8 mouse cellular contexts compared by ENCODE assay signal in genomic region chr1:74331046-74331681, GRCm38 (mm10). TPM values are rescaled to one million over a fixed set of nuclear protein-coding genes. Genes with fewer than 3 reads are reported as not detected.
DNase-seq lines count a peak whose midpoint lies in the region; ATAC-seq lines count a peak whose summit lies in the region.

No protein-coding gene starts in this region.

- 76% methylated on average over 4 of the region's 4 CpGs for WGBS in hindbrain, embryonic 12.5 days
- WGBS in hindbrain, embryonic 14.5 days, result 81% methylated on average over 4 of the region's 4 CpGs
- WGBS in embryonic facial prominence, embryonic 13.5 days, result 65% methylated on average over 4 of the region's 4 CpGs
- WGBS in hindbrain, embryonic 13.5 days, result 87% methylated on average over 4 of the region's 4 CpGs
- WGBS in midbrain, embryonic 11.5 days, result 81% methylated on average over 4 of the region's 4 CpGs

- ATAC-seq in hindbrain, embryonic 12.5 days (ENCODE audit: low FRiP score), result no peak
- no peak for ATAC-seq in hindbrain, embryonic 14.5 days (ENCODE audit: low FRiP score)
- ATAC-seq in embryonic facial prominence, embryonic 13.5 days (ENCODE audit: insufficient number of reproducible peaks, insufficient read depth, low FRiP score, low TSS enrichment, low read depth), result no peak
- ATAC-seq in hindbrain, embryonic 13.5 days (ENCODE audit: low FRiP score), result no peak
- no peak for ATAC-seq in midbrain, embryonic 11.5 days (ENCODE audit: low FRiP score)

- H3K36me3 ChIP-seq in hindbrain, embryonic 12.5 days, result no peaks in the 10 kb centered on the region; the same call in 1 of the 2 replicates
- peaks cover 7% of the 10 kb centered on the region; the same call in 1 of the 2 replicates for H3K36me3 ChIP-seq in hindbrain, embryonic 14.5 days (replicated peaks; ENCODE audit: control insufficient read depth, insufficient read depth)
- H3K36me3 ChIP-seq in embryonic facial prominence, embryonic 13.5 days, result no peaks in the 10 kb centered on the region
- peaks cover 10% of the 10 kb centered on the region for H3K36me3 ChIP-seq in hindbrain, embryonic 13.5 days
- H3K36me3 ChIP-seq in midbrain, embryonic 11.5 days (ENCODE audit: control insufficient read depth, insufficient read depth, low read length), result no peaks in the 10 kb centered on the region

- no peak overlapping the region for H3K4me2 ChIP-seq in hindbrain, embryonic 12.5 days (replicated peaks)
- no peak overlapping the region for H3K4me2 ChIP-seq in hindbrain, embryonic 14.5 days (replicated peaks)
- no peak overlapping the region for H3K4me2 ChIP-seq in embryonic facial prominence, embryonic 13.5 days
- no peak overlapping the region for H3K4me2 ChIP-seq in hindbrain, embryonic 13.5 days
- no peak overlapping the region for H3K4me2 ChIP-seq in midbrain, embryonic 11.5 days

- H3K27me3 ChIP-seq in hindbrain, embryonic 12.5 days, result no peaks in the 10 kb centered on the region
- H3K27me3 ChIP-seq in hindbrain, embryonic 14.5 days (ENCODE audit: control insufficient read depth, insufficient read depth, low read length), result no peaks in the 10 kb centered on the region
- H3K27me3 ChIP-seq in embryonic facial prominence, embryonic 13.5 days, result no peaks in the 10 kb centered on the region
- no peaks in the 10 kb centered on the region for H3K27me3 ChIP-seq in hindbrain, embryonic 13.5 days
- H3K27me3 ChIP-seq in midbrain, embryonic 11.5 days (ENCODE audit: control insufficient read depth, insufficient read depth, low read length), result no peaks in the 10 kb centered on the region

- H3K9me3 ChIP-seq in hindbrain, embryonic 12.5 days (replicated peaks), result no peaks in the 10 kb centered on the region
- H3K9me3 ChIP-seq in hindbrain, embryonic 14.5 days (ENCODE audit: control insufficient read depth, low read length), result no peaks in the 10 kb centered on the region
- no peaks in the 10 kb centered on the region for H3K9me3 ChIP-seq in embryonic facial prominence, embryonic 13.5 days
- no peaks in the 10 kb centered on the region for H3K9me3 ChIP-seq in hindbrain, embryonic 13.5 days
- H3K9me3 ChIP-seq in midbrain, embryonic 11.5 days (ENCODE audit: control insufficient read depth, low read length), result no peaks in the 10 kb centered on the region

- DNase-seq in hindbrain, embryonic 14.5 days (ENCODE audit: low spot score), result no peak
- DNase-seq in midbrain, embryonic 11.5 days (ENCODE audit: low spot score, missing footprints), result peak; percentile 77
- no peak for DNase-seq in spleen, postnatal 10 days (ENCODE audit: low spot score in 2 of 2)
- no peak for DNase-seq in yolk sac, embryonic 10.5 days (ENCODE audit: low spot score)
- no peak for DNase-seq in layer of hippocampus, adult 9-10 months (ENCODE audit: low spot score)

- H3K4me3 ChIP-seq in hindbrain, embryonic 12.5 days, result no peak overlapping the region
- H3K4me3 ChIP-seq in hindbrain, embryonic 14.5 days (replicated peaks; ENCODE audit: low read length), result no peak overlapping the region
- no peak overlapping the region for H3K4me3 ChIP-seq in embryonic facial prominence, embryonic 13.5 days
- no peak overlapping the region for H3K4me3 ChIP-seq in hindbrain, embryonic 13.5 days
- no peak overlapping the region for H3K4me3 ChIP-seq in midbrain, embryonic 11.5 days (ENCODE audit: low read depth, low read length)

- 0 out of 2 replicates have a peak overlapping the region, but pooled peaks have one; percentile 8 for H3K27ac ChIP-seq in hindbrain, embryonic 12.5 days
- no peak overlapping the region for H3K27ac ChIP-seq in hindbrain, embryonic 14.5 days
- peak overlapping the region; percentile 79 for H3K27ac ChIP-seq in embryonic facial prominence, embryonic 13.5 days
- H3K27ac ChIP-seq in hindbrain, embryonic 13.5 days, result peak overlapping the region; percentile 80; the same call in 1 of the 2 replicates
- H3K27ac ChIP-seq in midbrain, embryonic 11.5 days (ENCODE audit: low read depth, low read length), result no peak overlapping the region

- H3K9ac ChIP-seq in hindbrain, embryonic 12.5 days, result no peak overlapping the region
- H3K9ac ChIP-seq in hindbrain, embryonic 14.5 days, result no peak overlapping the region
- no peak overlapping the region for H3K9ac ChIP-seq in embryonic facial prominence, embryonic 13.5 days
- H3K9ac ChIP-seq in hindbrain, embryonic 13.5 days, result no peak overlapping the region; the same call in 1 of the 2 replicates
- no peak overlapping the region for H3K9ac ChIP-seq in midbrain, embryonic 11.5 days (ENCODE audit: low read length)

- H3K4me1 ChIP-seq in hindbrain, embryonic 12.5 days, result peaks cover 26% of the 10 kb centered on the region
- peaks cover 13% of the 10 kb centered on the region for H3K4me1 ChIP-seq in hindbrain, embryonic 14.5 days (replicated peaks; ENCODE audit: control insufficient read depth, insufficient read depth, low read length)
- peaks cover 35% of the 10 kb centered on the region for H3K4me1 ChIP-seq in embryonic facial prominence, embryonic 13.5 days
- H3K4me1 ChIP-seq in hindbrain, embryonic 13.5 days (replicated peaks), result peaks cover 40% of the 10 kb centered on the region
- peaks cover 11% of the 10 kb centered on the region for H3K4me1 ChIP-seq in midbrain, embryonic 11.5 days (ENCODE audit: control insufficient read depth, insufficient read depth, low read length)

RNA-seq across cellular contexts. Expression of gene Tmbim1, which starts 25.7 kb away (rescaled TPM):
- polyA plus RNA-seq in hindbrain, embryonic 12.5 days (2016; fragmentation: Nextera tagmentation; extraction: Ambion mirVana), result 11.7 and 13.4 TPM in 2 replicates
- polyA plus RNA-seq in hindbrain, embryonic 14.5 days (2014; fragmentation: Nextera tagmentation; extraction: Ambion mirVana), result 8.0 TPM in 2 replicates
- polyA plus RNA-seq in embryonic facial prominence, embryonic 13.5 days (2015; fragmentation: Nextera tagmentation; extraction: Ambion mirVana), result 28.4 and 29.4 TPM in 2 replicates
- 7.8 and 8.6 TPM in 2 replicates for polyA plus RNA-seq in hindbrain, embryonic 13.5 days (2015; fragmentation: Nextera tagmentation; extraction: Ambion mirVana)
- polyA plus RNA-seq in midbrain, embryonic 11.5 days (2014; fragmentation: Nextera tagmentation; extraction: Ambion mirVana), result 6.4 and 7.0 TPM in 2 replicates

RNA-seq across cellular contexts. Expression of gene Catip, which starts 30.7 kb away (rescaled TPM):
- 1.4 and 1.5 TPM in 2 replicates for polyA plus RNA-seq in hindbrain, embryonic 12.5 days (2016; fragmentation: Nextera tagmentation; extraction: Ambion mirVana)
- polyA plus RNA-seq in hindbrain, embryonic 14.5 days (2014; fragmentation: Nextera tagmentation; extraction: Ambion mirVana), result 1.2 and 1.7 TPM in 2 replicates
- polyA plus RNA-seq in embryonic facial prominence, embryonic 13.5 days (2015; fragmentation: Nextera tagmentation; extraction: Ambion mirVana), result 0.63 and 0.77 TPM in 2 replicates
- polyA plus RNA-seq in hindbrain, embryonic 13.5 days (2015; fragmentation: Nextera tagmentation; extraction: Ambion mirVana), result 0.80 and 1.6 TPM in 2 replicates
- polyA plus RNA-seq in midbrain, embryonic 11.5 days (2014; fragmentation: Nextera tagmentation; extraction: Ambion mirVana), result 0.05 and 0.22 TPM in 2 replicates

RNA-seq across cellular contexts. Expression of gene Slc11a1, which starts 43.8 kb away (rescaled TPM):
- 2.0 and 2.2 TPM in 2 replicates for polyA plus RNA-seq in hindbrain, embryonic 12.5 days (2016; fragmentation: Nextera tagmentation; extraction: Ambion mirVana)
- 2.7 and 2.9 TPM in 2 replicates for polyA plus RNA-seq in hindbrain, embryonic 14.5 days (2014; fragmentation: Nextera tagmentation; extraction: Ambion mirVana)
- polyA plus RNA-seq in embryonic facial prominence, embryonic 13.5 days (2015; fragmentation: Nextera tagmentation; extraction: Ambion mirVana), result 1.8 and 2.8 TPM in 2 replicates
- 2.4 and 2.5 TPM in 2 replicates for polyA plus RNA-seq in hindbrain, embryonic 13.5 days (2015; fragmentation: Nextera tagmentation; extraction: Ambion mirVana)
- 1.6 and 2.1 TPM in 2 replicates for polyA plus RNA-seq in midbrain, embryonic 11.5 days (2014; fragmentation: Nextera tagmentation; extraction: Ambion mirVana)

RNA-seq across cellular contexts. Expression of gene Pnkd, which starts 46.4 kb away (rescaled TPM):
- 94.0 and 97.8 TPM in 2 replicates for polyA plus RNA-seq in hindbrain, embryonic 12.5 days (2016; fragmentation: Nextera tagmentation; extraction: Ambion mirVana)
- polyA plus RNA-seq in hindbrain, embryonic 14.5 days (2014; fragmentation: Nextera tagmentation; extraction: Ambion mirVana), result 146 and 149 TPM in 2 replicates
- polyA plus RNA-seq in embryonic facial prominence, embryonic 13.5 days (2015; fragmentation: Nextera tagmentation; extraction: Ambion mirVana), result 95.1 and 112 TPM in 2 replicates
- polyA plus RNA-seq in hindbrain, embryonic 13.5 days (2015; fragmentation: Nextera tagmentation; extraction: Ambion mirVana), result 98.2 and 102 TPM in 2 replicates
- 83.9 and 84.6 TPM in 2 replicates for polyA plus RNA-seq in midbrain, embryonic 11.5 days (2014; fragmentation: Nextera tagmentation; extraction: Ambion mirVana)

RNA-seq across cellular contexts. Expression of gene Aamp, which starts 46.6 kb away (rescaled TPM):
- polyA plus RNA-seq in hindbrain, embryonic 12.5 days (2016; fragmentation: Nextera tagmentation; extraction: Ambion mirVana), result 180 and 183 TPM in 2 replicates
- 188 and 201 TPM in 2 replicates for polyA plus RNA-seq in hindbrain, embryonic 14.5 days (2014; fragmentation: Nextera tagmentation; extraction: Ambion mirVana)
- polyA plus RNA-seq in embryonic facial prominence, embryonic 13.5 days (2015; fragmentation: Nextera tagmentation; extraction: Ambion mirVana), result 224 and 225 TPM in 2 replicates
- polyA plus RNA-seq in hindbrain, embryonic 13.5 days (2015; fragmentation: Nextera tagmentation; extraction: Ambion mirVana), result 199 and 206 TPM in 2 replicates
- 175 and 186 TPM in 2 replicates for polyA plus RNA-seq in midbrain, embryonic 11.5 days (2014; fragmentation: Nextera tagmentation; extraction: Ambion mirVana)

Comparison
In these comparisons a context has a peak if more than half of its experiments do, and no peak if none do; other contexts are left out.
1. H3K27ac ChIP-seq: peak in hindbrain, embryonic 12.5 days (single experiment), embryonic facial prominence, embryonic 13.5 days (single experiment) and hindbrain, embryonic 13.5 days (single experiment); none in hindbrain, embryonic 14.5 days (single experiment) and midbrain, embryonic 11.5 days (single experiment).